Mouse (Mus musculus): Measurements from ENCODE around the gene Cdyl.

DNA sequence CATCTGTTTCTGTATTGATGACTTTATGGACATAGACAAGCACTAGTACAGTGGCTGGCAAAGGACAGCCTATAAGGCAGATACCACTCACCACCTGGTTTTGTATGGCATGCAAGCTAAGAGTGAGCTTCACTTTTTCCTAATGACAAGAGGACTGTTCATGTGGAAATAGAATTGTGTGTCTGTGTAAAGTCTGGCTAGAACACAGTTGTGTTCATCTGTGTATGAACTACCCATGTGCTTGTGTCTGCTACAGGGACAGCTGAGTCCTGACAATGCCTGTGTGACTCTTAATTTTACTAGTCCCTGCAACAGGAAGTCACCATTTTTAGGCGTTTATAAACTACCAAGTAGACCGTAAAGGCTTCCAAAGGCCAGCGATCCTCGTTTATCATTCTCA is 158.4 kb downstream of the Cdyl start:
- no peak for TF ChIP-seq CTCF (IDR thresholded peaks at IDR 0.05; ENCODE audit: extremely low read depth, insufficient read depth, low read length)
- no peak for TF ChIP-seq POLR2A (IDR thresholded peaks at IDR 0.05; ENCODE audit: extremely low read depth, insufficient read depth, low read length)

Data from cortical plate, adult 2 months (tissue).